Mouse (Mus musculus) CD4-positive, CD25-positive, alpha-beta regulatory T cell, adult 2 months (primary cell): ENCODE results near the gene Hmga2.
A peak's percentile ranks its signal among the peaks of the same experiment; 100 is the strongest.
"Not testable (repeated sequence)": the region's sequence is repeated elsewhere in the genome, so short reads cannot be mapped to it uniquely, and the experiment has no call there.

Experiments
- DNase-seq: peaks from one replicate; pipeline ENCODE4 v3.0.0-alpha.2; 2012; ENCODE audit warnings: low read depth, low spot score

The Hmga2 gene

DNA sequence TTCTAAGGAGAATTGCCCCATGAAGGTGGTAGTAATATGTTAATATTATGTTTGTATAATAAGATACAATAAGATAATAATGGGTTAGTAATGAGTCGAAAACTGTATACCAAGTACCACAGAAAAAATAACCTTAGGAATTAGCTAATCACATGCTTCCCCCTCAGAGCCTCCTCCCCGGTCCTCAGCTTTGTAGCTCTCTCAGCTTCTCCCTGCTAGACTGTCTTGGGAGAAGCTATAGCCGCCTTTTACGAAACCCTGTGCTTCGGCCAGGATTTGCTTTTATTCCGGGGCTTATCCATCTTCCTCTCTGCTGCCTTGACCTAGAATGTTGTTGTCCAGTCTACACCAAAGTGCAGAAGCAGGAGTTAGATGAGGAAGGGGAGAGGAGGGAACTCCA is 130.9 kb downstream of the Hmga2 start:
- no peak for DNase-seq

DNA sequence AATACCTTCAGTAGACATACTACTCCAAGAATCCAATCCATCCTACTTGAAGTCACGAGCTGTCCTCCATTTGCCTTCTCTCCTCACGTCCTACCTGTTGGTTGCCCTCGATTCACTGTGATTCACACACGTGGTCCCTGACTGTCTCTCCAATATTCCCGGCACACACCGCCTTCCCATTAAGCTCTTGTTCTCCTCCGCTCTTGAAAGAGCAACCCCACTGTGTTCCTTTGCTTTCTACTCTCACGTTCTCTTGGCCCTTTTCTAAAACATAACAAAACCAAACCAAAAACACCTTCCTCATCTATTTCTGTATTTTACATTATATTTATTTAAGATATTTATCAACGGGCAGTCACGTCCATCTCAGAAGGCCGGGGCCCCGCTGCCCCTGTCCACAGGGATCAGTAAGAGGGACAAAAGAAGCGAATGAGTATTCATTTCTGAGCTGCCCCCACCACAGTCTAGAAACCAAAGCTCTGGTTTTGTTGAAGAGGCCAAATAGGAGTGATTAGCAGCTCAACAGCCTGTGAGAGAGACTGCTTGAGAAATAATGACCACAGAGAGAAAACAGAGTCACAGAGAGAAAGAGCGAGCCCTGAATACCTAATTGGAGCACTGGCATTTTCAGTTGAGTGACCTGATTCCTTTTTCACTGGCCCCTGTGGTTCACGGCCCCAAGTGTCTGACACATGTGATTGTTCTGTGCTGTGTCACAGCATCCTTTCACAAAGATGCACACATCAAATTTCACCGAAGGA is 131.5 kb downstream of the Hmga2 start:
- DNase-seq, result no peak

DNA sequence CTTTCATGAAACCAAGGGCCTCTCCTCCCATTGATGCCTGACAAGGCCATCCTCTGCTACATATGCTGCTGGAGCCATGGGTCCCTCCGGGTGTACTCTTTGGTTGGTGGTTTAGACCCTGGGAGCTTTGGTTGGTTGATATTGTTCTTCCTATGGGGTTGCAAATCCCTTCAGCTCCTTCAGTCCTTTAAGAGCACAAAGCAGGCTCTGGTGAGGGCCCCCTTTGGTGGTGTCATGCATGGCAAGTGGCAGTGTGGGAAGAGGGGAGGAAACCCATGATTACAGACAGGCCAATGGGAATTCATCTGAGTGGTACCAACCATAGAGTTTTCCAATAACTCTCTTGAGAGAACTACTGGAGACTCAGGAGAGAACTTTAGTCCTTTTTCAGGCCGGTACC is 136.4 kb downstream of the Hmga2 start:
- DNase-seq, result not testable (repeated sequence)

DNA sequence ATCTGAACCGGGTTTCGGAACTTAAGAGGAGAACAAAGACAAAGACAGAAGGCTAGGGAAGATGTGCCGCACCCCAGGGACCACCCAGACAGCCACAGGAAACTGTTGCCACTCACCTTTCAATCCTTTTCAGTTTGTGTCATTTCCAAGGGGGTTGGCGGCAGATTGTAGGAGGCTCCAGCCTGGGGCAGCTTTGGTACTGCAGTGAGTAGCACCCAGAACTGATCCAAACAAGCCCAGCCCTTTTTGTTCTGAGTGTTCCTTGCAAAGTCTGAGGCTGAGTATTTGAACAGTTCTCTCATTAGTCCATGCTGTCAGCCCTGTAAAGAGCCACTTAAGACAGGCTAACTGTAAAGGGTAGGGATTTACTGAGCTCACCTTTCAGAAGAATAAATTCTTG is 136.9 kb downstream of the Hmga2 start:
- DNase-seq, result no peak

DNA sequence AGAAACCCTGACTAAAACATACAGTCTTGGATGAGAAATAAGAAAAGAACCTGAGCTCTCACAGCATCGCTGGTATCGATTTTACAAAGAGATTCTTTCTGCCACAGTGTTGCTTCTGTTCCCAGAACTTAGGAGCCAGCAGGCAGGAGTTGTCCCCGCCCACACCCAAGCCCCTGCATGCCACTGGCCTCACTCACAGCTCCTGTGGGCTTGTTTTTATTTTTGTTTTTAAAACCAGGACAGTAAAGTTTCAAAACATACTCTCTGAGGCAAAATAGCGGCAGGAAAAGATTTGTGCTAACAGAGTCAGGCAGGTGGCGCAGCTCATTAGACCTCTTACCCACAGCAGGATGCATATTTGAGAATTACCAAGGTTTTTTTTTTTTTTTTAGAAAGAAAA is 137.4 kb downstream of the Hmga2 start:
- DNase-seq, result no peak

DNA sequence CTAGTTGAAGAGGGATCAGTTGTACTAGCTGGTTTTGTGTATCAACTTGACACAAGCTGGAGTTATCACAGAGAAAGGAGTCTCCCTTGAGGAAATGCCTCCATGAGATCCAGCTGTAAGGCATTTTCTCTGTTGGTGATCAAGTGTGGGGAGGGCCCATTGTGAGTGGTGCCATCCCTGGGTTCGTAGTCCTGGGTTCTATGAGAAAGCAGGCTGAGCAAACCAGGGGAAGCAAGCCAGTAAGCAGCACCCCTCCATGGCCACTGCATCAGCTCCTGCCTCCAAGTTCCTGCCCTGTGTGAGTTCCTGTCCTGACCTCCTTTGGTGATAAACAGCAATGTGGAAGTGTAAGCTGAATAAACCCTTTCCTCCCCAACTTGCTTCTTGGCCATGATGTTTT is 137.8 kb downstream of the Hmga2 start:
- DNase-seq, result not testable (repeated sequence)

DNA sequence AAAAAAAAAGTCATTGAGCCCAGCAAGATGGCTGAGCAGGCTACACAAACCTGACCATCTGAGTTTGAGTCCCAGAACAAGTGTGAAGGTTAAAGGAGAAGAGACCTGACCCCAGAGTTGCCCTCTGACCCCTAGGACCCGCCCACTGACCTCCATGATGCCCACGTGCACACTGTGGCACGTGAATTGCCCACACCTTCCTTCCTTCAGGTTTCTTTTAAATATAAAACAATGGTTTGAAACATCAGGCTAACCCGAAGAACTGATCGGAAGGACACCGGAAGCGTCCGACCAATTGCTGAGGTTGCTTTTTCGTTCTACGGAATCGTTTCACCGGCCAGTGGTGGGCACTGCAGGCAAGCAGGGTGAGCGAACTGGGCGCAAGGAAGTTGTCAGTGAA is 148.3 kb downstream of the Hmga2 start:
- no peak for DNase-seq

DNA sequence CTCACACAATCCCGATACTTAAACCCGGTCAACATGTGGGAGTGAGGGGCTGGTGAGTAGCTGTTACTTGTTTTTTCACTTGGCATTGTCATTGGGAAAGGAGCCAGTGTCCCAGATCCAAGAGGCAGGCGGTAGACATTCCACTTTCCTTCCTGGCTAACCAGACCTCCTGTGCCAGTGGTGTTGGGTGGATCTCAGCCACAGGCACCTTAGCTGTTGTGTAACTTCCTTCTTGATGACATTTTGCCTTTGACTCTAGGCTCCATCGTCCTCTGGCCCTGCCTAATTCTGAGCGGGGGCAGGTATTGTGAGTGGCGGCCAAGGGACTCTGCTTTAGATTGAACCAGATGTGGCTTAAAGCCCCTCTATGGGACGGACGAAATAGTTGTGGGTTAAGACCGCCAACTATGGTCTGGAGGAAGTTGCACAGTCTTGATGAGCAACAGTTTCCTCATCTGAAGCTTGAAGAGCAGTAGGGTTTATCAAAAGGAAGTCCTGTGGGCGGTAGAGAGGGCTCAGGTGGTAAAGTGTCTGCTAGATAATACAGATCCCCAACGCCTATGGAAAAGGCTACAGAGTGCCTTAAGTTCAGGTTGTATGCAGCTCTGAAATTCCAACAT is 152.6 kb downstream of the Hmga2 start:
- peak; percentile 13 for DNase-seq

DNA sequence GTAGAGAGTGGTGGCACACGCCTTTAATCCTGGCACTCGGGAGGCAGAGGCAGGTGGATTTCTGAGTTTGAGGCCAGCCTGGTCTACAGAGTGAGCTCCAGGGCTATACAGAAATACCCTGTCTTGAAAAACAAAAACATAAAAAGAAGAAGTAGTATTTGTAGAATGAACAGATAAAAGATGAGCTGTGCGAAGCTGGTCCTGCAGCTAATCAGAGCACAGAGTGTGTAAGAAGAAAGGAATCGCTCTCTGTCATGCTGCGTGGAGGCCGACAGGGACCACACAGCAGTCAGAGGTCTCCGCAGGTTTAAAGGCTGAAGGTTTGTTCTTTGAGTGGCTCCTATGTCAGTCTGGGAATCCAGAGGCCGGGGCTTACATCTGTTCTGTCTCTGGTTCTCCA is 153.5 kb downstream of the Hmga2 start:
- DNase-seq, result no peak

DNA sequence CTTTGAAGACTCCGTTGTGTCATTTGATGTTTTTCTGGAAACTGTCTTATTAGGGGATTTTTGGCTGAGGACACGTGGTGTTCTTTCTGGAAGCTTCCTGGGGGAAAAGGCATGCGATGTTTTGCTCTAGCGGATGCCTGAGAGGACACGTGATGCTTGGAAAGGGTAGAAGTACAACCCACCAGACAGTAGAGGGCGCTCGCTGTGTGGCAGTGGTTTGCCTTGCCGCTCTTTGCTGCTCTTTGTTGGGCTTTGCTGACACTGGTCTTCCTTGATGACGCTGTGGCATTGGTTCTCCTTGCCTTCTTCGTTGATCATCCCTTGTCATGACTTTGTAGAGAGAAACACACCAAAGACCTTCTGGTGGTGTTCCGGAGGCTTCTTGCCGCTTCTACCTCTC is 156.7 kb downstream of the Hmga2 start:
- DNase-seq, result no peak
